Mouse (Mus musculus) liver, adult 2 months (tissue): ENCODE results near the gene Strap.

Source experiments
- CTCF ChIP-seq: fragments of 200-500 bp; IDR thresholded peaks from 2 replicates; pipeline ENCODE4 v1.5.1; 2011; ENCODE audit warnings: low read depth, low read length, control low read depth
- POLR2A ChIP-seq: fragments of 200-500 bp; IDR thresholded peaks from 2 replicates; pipeline ENCODE4 v1.6.1; 2011; ENCODE audit warnings: low read length, control low read depth; ENCODE audit not compliant: insufficient read depth; ENCODE audit errors: extremely low read depth

- TF ChIP-seq CTCF, result no peak
- TF ChIP-seq POLR2A, result peak; percentile 92
Observed at GRCm38 (mm10) chr6:137754056-137754856, 19.4 kb downstream of the Strap start, which contains the start of gene Dera.
